Mouse (Mus musculus) gastrocnemius, postnatal 10 days (tissue): ENCODE results near the gene CN725425. TPM values are rescaled to one million over a fixed set of nuclear protein-coding genes. Genes with fewer than 3 reads are reported as not detected.

Experiments used
- DNase-seq: peaks from one replicate; pipeline ENCODE4 v3.0.0; 2021; ENCODE audit warnings: mixed read lengths
- long read RNA-seq, 2 experiments: library from polyadenylated mRNA; stranded (forward); transcript quantifications; one replicate each; pipeline ENCODE4 v2.0.0; 2021
- total RNA-seq, 2 experiments: library from RNA; stranded (reverse); gene quantifications; 2 replicates each; pipeline ENCODE4 v1.2.3; 2021

Gene CN725425
- total RNA-seq: under 1 TPM in 1 of 2 experiments, not detected in 1; 0.12 TPM
- long read RNA-seq, experiment 1, partial matches to known transcripts: 2 of 2 reads
- long read RNA-seq, experiment 1, other reads (novel, unspliced or antisense): 0 of 2 reads
- long read RNA-seq, experiment 2, partial matches to known transcripts: 0 of 1 reads
- long read RNA-seq, experiment 2, other reads (novel, unspliced or antisense): 1 of 1 reads

DNA sequence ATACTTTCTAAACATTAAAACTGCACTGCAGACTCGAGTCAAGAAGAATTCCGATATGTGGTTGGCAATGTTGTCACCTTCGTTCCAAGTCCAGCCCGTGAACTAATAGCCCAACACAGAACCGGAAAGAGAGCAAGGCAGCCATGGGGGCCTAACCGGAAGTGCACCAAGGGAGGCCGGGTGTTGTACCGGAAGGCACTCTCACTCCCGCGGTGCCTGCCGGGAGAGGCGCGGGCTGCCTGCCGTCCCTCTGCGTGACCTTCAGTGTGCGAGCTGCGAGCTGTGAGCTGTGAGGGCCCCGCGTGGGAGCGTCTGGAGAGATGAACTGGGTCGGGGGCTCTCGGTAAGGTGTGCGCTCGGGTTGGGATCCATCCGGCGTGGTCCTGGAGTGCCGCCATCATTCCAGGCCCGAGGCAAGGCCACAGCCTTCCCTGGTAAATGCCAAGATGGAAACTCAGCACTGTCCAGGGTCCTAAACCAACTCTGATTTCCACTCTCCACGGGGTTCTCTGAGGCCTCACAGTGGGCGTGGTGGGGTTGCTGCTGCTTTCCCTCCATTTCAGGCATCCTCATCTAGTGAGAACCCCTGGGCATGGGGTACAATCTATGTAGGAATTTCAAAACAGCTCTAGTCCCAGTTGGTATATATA lies at the start of gene CN725425:
Gene CN725425 (plus strand): TSS at position 239 of the 650 bp plus-strand sequence.
- no peak for DNase-seq

DNA sequence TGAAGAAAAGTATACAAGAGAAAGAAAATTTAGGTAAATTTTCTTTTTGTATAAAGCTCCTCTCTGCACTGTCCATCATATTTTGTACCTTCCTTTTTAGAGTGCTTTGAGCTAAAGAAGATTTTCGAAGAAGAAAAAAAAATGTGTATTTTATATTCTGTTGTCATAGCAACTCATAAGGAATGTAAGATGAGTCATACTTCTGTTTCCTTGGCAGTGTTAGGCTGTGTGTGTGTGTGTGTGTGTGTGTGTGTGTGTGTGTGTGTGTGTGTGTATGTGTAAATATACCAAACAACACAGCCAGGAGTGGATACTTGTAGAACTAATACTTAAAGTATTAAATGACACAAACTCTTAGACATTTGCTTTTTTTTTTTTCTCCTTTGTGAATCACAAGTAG lies 46.7 kb upstream of the CN725425 start:
- peak; percentile 23 for DNase-seq

DNA sequence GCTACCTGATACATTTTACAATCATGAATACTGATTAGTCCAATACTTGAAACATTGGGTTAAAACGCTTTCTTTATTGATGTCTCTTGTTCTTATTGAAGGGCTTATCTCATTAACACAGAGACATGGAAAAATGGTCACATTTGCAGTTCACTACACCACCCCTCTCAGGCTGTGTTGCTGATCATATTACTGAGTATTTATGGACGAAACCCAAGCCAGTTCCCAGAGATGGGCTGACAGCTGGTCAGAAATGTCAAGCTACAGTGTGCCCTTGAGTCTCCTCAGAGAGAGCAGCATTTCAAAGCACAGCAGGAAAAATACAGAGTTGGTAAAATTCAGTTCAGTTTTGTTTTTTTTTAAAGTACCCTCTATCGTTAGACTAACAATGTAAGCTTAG lies 46.0 kb upstream of the CN725425 start:
- no peak for DNase-seq

DNA sequence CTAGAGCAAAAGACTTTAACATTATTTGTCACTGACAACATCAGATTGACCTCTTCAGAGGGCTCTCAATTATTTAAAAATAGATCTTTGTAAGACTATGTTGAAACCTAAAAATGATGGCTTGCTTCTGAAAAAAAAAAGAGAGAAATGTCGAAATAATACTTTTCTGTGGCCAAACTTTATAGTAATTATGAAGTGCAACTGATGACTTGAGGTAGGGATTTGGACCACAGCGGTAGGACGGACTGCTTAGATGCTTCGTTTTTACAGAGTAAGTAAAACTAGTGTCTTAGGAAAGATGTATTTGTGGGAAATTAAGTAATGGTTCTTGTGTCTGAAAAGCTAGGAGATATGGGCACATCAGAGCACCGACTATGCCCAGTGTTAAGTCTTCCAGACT lies 38.1 kb upstream of the CN725425 start:
- DNase-seq: no peak

DNA sequence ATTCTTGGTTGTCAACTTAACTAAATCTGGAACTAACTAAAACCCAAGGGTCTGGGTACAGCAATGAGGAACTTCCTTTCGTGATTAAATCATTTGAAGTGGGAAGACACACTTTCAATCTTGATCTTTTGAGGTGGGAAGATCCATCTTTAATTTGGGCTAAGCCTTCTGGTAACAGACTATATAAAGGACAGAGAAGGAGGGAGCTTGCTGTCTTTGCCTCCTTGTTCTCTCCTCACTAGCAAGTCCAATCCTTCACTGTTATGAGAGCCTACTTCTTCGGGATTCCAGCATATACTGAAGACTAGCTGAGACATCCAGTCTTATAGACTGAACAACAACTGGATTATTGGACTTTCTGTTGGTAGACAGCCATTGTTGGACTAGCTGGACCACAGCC lies 35.8 kb upstream of the CN725425 start:
- no peak for DNase-seq

DNA sequence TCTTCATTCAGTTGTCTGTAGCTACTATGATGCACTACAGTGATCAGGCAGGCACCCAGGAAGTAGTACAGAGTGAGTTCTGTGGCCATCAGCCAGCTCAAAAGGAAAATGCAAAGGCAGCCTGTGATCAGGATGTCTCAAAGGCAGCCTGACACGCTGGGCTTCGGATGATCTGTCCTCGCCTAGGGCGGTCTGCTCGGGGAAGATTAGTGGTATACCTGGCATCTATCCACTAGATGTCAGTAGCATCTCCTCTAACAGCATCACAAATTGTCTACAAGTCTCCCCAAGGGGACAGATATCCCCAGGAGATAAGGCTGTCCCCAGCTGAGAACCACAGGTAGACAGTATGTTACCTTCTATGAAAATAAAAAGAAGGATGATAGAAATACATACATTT lies 34.3 kb upstream of the CN725425 start:
- no peak for DNase-seq

DNA sequence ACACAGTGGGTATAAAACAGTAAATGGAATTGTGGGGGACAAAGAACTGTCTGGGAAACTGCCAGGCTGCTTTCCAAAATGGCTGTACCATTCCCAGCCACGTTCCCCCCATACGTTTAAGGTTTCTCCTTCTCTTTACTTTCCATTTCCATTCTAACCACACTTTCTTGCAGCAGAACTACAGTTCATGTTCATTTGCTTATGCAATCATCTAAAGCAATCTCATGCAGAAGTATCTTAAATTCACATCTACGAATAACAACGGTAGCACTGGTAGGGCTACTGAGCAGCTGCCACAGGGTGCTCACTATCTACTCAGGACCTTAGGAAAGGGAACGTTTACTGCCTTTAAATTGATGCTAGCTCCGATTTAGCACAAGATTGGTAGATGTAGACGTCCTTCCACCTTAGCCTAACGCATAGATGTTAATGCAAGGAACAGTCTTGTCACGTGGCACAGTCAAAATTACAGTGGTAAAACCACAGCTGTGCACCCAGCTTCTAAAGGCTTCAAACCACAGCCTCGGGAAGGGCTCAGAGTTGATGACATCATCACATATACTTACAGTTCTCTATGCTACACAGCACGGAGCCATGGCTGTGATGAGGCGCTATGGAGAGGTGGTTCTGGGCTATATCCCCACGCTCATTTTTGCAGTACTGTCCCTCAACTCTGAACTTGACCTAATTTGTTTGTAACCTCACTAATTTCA lies 31.3 kb upstream of the CN725425 start:
- DNase-seq: no peak

DNA sequence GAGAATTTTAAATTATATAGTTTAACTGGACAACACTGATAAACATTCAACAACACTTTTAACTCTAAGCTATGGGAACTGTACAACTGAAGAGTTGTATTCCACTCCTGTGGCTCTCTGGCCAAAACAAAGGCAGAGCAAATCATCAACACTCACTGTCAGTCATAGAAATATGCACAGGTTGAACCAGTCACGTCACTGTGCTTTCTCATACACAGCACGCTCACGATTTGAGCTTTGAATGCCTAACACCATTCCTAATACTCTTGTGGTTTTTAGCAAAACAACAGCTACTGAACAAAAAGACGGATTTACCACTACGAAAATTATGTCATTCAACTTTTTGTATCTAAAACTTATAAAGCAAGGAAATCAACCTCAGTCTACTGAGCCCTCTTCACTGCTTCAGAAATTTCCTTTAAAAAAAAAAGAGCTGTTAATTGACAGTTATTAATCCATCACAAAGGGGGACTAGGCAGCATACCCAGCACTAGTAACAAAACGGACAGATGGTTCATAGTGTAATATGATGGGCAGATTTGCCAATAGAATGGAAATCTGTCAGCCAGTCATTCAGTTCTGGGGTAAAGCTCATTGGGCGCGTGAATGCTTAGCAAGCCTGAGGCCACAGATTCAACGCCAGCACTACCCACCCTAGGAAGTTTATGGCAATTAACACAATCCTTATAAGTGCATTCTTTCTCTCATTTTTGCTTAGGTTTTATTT lies 28.5 kb upstream of the CN725425 start:
- no peak for DNase-seq

DNA sequence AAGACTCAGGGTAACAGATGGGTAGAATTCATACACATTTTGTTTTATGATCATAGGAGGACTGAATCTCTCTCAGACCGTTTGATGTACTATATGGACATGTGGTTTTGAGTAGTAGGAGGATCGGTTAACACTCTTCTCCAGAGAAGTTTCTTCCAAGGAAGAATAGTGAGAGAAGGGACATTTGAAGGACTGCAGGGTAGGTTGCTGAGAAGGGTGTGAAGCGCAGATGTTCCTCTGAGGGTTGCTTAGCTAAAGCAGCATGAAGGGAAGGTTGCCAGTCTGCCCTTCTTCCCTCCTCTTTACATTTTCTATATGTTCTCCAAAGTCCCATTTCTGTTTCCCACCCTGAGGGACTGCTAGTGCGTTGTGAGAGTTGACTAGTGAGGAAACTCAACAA lies 28.0 kb upstream of the CN725425 start:
- no peak for DNase-seq

DNA sequence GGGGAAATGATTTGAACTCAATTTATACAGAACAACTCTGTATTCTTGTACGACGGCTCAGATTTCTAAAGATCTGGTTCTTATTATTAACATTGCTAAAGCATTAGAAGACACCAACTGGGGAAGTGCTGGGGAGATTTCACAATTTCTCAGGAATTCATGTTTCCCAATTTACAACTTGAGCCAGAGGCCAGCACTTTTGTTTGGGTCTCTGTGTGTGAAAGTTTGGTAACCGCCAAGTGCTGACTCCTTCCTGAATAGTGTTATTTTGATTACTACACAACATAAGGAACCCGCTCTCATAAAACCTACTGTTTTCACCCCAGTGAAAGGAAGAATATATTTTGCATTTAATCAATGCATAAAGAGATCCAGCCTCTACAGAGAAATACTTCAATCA lies 27.1 kb upstream of the CN725425 start:
- DNase-seq: no peak

DNA sequence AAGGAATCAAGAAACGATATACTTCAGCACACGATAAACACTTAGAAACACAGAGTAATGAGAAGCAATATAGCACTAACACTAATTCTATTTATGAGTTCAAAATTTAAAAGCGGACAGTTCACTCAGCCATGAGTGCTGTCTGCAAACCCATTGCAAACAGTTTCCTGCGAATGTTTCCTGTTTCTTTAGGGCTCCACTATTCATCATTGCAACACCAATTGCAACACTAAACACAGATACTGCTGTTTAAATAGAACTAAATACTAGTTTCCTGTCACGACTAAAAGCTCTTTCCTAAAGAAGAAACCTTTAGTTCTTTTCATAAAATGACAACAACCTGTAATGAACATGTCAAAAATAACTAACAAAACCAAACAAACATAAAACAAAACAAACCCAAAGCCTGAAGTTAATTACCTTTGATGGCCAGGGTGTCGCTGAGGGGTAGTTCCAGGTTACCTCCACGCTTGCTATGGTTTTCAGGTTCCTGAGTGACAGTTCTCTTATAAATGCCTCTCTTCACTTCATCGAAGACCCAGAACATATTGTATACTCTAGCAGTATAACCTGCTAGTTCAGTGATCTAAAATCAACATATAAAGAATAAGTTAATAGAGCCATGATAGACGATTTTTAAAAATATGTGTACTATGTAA lies 20.5 kb upstream of the CN725425 start:
- no peak for DNase-seq

DNA sequence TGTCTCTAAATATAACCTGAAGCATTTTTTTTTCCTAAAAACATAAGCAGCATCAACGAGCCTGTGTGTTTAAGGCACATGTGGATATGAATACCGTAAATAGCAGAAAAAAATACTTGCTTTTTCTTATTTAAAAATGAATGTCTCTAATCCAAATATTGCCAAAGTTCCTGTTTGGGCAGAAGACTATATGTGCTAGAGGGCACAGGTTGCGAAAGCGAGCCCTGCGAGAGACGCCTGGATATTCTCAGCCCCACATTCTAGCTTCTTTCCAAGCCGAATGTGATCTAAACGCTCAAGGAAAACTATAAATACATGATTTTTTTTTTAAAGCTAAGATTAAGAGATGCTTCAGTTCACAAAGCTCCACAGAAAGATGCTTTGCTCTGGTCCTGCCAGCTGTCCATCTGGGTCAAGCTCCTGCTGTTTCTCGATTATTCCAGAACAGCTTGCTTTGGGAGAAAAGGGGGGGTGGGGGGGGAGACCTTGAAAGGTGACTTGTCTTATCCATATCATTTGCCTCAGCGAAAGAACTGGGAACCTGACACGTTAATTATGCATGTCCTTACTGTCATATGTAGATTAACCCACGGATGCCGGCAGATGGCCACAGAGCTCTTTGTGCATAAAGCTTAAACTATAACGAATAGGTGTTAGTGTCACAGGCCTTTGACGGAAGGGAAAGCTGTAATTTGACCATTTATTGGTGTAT lies 19.2 kb upstream of the CN725425 start:
- DNase-seq: no peak

DNA sequence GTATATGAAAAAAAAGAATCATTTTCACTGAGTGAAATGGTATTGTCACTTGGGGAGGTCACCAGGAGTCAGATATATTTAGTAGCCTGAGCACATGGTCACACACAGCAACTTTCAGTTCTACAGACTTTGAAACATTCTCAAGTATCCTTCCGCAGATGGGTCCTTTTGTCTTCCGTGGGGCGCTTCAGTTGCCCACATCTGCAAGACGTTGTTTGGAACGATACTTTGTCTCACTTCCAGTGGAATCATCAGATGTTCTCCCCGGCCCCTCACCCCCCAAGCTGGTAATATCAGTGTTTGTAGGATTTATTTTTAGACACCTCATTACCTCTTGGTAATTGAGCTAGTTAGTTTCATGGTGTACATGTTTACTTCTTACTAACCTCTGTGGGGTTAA lies 12.9 kb upstream of the CN725425 start:
- no peak for DNase-seq

DNA sequence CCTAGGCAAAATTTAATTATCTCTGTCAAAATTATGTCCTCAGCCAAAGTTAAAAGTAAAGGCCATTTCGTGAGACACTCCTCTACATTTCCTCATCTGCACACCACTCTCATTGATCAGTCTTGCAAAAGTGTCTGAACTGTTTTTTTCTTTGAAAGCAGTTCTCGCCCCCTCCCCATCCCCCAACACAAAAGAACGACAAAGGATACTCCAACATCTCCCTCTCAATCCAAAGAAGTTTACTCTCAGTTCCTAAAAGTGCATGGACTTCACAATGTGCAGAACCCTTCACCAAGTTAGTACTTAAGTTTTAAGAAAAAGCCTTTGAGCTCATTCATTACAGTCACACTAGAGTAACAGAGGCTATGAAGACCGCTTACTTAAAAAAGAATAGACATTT lies 9.3 kb upstream of the CN725425 start:
- DNase-seq: no peak

DNA sequence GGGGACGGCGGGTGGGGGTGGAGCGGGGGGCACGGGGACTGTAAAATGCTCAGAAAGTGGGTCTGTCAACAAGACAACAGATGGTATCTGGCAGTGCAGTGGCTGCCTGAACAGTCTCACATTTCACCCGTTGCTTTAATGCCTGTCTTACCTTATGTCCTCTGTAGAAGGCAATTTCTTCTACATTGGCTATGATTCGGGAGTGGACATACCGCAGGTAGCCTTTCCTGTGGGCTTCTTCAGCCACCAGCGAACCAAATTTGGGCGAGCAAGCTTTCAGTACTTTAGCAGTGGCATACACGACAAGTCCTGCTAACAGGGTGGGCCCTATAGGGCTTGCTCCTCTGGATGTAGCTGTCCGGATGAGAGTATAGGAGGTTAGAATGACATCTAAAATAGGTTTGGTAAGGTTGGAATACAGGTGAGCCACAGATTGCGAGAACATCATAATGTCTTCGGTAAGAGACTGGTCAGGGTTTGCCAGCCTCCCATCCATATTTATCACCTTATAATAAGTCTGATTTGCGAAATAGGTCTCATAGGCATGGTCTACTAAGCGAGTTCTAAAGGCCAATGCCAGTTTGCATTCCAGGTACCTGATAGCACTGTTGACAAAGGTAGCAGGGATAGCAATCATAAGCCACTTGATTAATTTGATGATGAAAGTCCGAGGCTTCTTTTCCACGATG lies 8.6 kb upstream of the CN725425 start:
- DNase-seq: no peak

DNA sequence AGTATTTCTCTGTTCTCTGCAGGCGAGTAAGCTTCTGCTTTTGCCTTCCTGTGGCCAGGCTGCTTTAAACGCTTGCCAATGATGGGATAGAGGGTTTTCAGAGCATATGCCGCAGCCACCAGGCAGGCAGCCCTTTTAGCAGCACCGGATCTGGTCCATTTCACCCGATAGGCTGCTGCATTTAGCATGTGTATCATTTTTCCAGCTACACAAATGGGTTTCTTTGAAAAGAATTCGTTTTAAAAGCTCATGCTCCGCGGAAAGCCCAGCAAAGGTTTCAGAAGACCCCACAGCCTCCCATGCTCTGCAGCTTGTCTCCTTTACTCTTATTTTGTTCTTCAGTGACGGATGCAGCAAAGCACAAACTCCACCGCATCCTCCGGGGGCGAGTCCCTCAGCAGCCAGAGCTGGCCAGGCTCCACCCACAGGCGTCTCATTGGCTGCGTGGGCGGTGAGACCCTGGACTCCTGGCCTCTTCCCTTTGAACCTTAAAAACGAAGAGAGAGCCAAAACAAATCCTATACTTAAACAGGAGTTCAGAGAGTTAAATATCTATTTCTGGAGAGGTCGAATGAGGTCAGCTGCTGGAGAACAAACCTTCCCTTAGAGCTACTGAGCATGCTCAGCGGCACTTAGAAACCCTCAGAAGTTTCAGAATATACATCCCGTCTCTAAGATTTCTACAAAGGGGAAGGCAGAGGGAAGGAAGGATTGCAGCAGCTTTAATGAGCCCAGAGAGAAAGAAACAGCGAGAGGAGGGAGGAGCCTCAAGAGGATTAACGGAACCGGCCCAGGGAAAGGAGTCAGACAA lies 7.7 kb upstream of the CN725425 start, which contains the start of gene Abcd2:
Gene Abcd2 (minus strand): TSS at position 388 of the 811 bp plus-strand sequence.
- peak; percentile 71 for DNase-seq

DNA sequence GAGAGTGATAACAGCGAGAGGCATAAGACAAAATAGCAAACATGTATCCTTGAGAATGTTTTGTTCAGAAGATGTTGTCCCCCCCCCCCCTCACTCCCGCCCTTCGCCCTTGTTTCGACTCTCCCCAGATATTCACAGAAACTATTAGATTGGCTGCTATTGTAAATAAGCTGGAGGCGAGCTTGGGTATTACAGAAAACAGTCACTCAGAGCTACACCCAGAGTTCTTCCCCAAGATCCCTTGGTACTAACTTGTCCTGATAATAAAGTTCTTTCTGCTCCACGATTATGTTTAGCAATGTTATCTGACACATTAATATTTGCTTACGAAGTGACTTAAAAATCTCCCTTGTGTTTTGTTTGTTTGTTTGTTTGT lies 7.1 kb upstream of the CN725425 start:
- no peak for DNase-seq

DNA sequence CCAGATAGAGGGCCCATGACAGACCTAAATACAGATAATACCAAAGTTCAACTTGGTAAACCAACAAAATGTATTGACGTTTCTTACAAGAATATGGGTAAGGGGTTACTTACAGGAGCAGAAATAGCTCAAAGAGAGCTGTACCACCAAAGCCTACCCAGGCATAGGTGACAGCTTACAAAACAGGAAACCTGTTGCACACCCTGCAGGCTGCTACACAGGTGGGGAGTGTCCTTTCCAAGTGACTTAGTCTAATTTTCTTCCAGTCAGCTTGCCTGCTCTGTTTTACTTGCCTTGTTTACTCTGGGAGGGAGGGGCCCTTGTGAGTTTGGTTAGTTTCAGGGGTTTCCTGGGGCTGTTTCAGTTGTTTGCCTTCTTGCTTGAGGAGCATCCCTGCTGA lies 1.5 kb downstream of the CN725425 start:
- no peak for DNase-seq

DNA sequence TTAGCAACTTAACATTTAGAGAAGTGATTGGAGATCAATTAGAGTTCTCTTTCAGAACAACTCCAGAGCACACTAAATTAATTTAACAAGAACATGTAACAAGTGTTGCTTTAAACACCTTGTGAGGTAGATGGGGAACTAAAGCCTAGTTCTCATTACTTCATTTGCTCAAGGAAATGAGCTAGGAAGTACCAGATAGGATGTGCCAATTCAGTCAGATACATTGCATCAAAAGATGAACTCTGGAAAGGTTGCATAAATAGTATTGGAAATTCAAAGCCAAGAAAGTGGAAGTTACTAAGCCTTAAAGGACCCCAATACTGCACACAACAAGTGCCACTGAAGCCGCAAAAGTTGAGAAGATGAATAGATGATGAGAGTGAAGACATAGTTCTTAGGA lies 3.2 kb downstream of the CN725425 start:
- DNase-seq: no peak

DNA sequence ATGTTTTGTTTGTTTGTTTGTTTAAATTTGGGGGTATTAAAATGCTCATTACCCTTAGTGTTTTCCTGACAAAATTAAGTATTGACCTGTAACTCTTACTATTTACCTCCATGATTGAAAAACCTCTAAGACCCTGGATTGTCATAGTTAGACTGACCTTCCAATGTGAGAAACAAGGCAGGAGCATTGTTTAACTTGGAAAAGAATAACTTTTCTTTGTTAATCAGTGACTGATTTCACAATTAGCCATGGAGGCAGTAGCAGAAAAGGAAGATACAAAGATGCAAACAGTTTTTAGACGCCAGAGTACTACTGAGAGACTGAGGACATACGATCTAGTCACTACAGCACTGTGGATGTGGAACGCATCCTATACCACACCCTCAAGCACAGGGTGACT lies 4.2 kb downstream of the CN725425 start:
- no peak for DNase-seq
